Mouse (Mus musculus) spleen, adult 12 weeks (tissue): ENCODE measurements around the gene Gm13889.

Source experiments
- DNase-seq: peaks from one replicate; pipeline ENCODE4 v3.0.0; 2022; ENCODE audit warnings: low spot score

Gm13889 gene

GRCm38 (mm10) chr2:93958216-93958615, 1.2 kb upstream of the Gm13889 start:
- DNase-seq = no peak

- no peak for DNase-seq
Measured at GRCm38 (mm10) chr2:93957785-93958175, 779 bp upstream of the Gm13889 start.

GRCm38 (mm10) chr2:93956331-93956801, 635 bp downstream of the Gm13889 start:
- no peak for DNase-seq

GRCm38 (mm10) chr2:93955886-93956285, 1.1 kb downstream of the Gm13889 start:
- no peak for DNase-seq

GRCm38 (mm10) chr2:93954781-93955578, 2.0 kb downstream of the Gm13889 start:
- no peak for DNase-seq

- DNase-seq = no peak
Measured at GRCm38 (mm10) chr2:93953726-93954125, 3.3 kb downstream of the Gm13889 start.

GRCm38 (mm10) chr2:93946976-93947375, 10.0 kb downstream of the Gm13889 start:
- DNase-seq = no peak

GRCm38 (mm10) chr2:93944855-93945254, 12.1 kb downstream of the Gm13889 start:
- no peak for DNase-seq

- DNase-seq = no peak
Measured at GRCm38 (mm10) chr2:93944099-93944498, 12.9 kb downstream of the Gm13889 start.

GRCm38 (mm10) chr2:93941670-93942069, 15.3 kb downstream of the Gm13889 start:
- DNase-seq = no peak

GRCm38 (mm10) chr2:93938534-93938933, 18.5 kb downstream of the Gm13889 start:
- no peak for DNase-seq

GRCm38 (mm10) chr2:93928866-93929265, 28.1 kb downstream of the Gm13889 start:
- no peak for DNase-seq

- DNase-seq = no peak
Measured at GRCm38 (mm10) chr2:93927701-93928437, 29.1 kb downstream of the Gm13889 start.

GRCm38 (mm10) chr2:93926141-93926540, 30.9 kb downstream of the Gm13889 start:
- DNase-seq = no peak

- no peak for DNase-seq
Measured at GRCm38 (mm10) chr2:93919093-93919492, 37.9 kb downstream of the Gm13889 start.

GRCm38 (mm10) chr2:93913552-93913951, 43.4 kb downstream of the Gm13889 start:
- DNase-seq = no peak

- DNase-seq = no peak
Measured at GRCm38 (mm10) chr2:93911942-93912341, 45.1 kb downstream of the Gm13889 start.

- DNase-seq = no peak
Measured at GRCm38 (mm10) chr2:93909716-93910115, 47.3 kb downstream of the Gm13889 start.

- no peak for DNase-seq
Measured at GRCm38 (mm10) chr2:93907519-93908294, 49.3 kb downstream of the Gm13889 start.

GRCm38 (mm10) chr2:93906316-93906715, 50.7 kb downstream of the Gm13889 start:
- DNase-seq = no peak
